ENCODE assay signal across 10 mouse cellular contexts in genomic region chr6:49282122-49282521, GRCm38 (mm10). TPM values are rescaled to one million over a fixed set of nuclear protein-coding genes. Genes with fewer than 3 reads are reported as not detected.
DNase-seq lines count a peak whose midpoint lies in the region.
"Had no signal": no experiment of that assay in that cellular context is flagged by ENCODE, and none has a peak within 500 bp of the region (broad histone marks: within the 10 kb centered on the region; RNA-seq: fewer than 3 reads in every experiment).

No protein-coding gene starts in this region.

- H3K9me3 ChIP-seq in heart, embryonic 10.5 days: no peaks in the 10 kb centered on the region
- H3K9me3 ChIP-seq: intestine, embryonic 15.5 days had no signal

- WGBS in heart, embryonic 10.5 days: 83% methylated on average over 1 of the region's 1 CpGs

- no peaks in the 10 kb centered on the region for H3K27me3 ChIP-seq in heart, embryonic 10.5 days (ENCODE audit: insufficient read depth, poor library complexity, severe bottlenecking)
- H3K27me3 ChIP-seq: intestine, embryonic 15.5 days had no signal

- no peak overlapping the region for H3K4me3 ChIP-seq in heart, embryonic 10.5 days
- H3K4me3 ChIP-seq: intestine, embryonic 15.5 days had no signal

- H3K36me3 ChIP-seq in heart, embryonic 10.5 days: no peaks in the 10 kb centered on the region
- H3K36me3 ChIP-seq: intestine, embryonic 15.5 days had no signal

- no peak overlapping the region for H3K27ac ChIP-seq in heart, embryonic 10.5 days
- H3K27ac ChIP-seq: intestine, embryonic 15.5 days had no signal

- DNase-seq in heart, adult 18-20 months: peak; percentile 57 to 79
- DNase-seq in heart, embryonic 10.5 days (ENCODE audit: low spot score): no peak
- DNase-seq in right cerebral cortex, postnatal 4 days: peak; percentile 8
- DNase-seq in right cerebral cortex, postnatal 14 days: no peak
- DNase-seq in gastrocnemius, postnatal 25 days: peak; percentile 67
- DNase-seq in skeletal muscle tissue, adult 2 months (ENCODE audit: low read depth, low spot score): peak; percentile 83
- DNase-seq in thymus, postnatal 10 days (ENCODE audit: low spot score in 2 of 2): no peak
- DNase-seq in neural tube, embryonic 10.5 days (ENCODE audit: extremely low spot score, low spot score): no peak
- DNase-seq: lung, embryonic 14.5 days had no signal

- H3K4me1 ChIP-seq in heart, embryonic 10.5 days: no peaks in the 10 kb centered on the region
- H3K4me1 ChIP-seq: intestine, embryonic 15.5 days had no signal

RNA-seq across cellular contexts. Expression of gene Tra2a, which starts 18.3 kb away (rescaled TPM):
- total RNA-seq in heart, adult 18-20 months (2021): 10 to 100 TPM; 26.2 to 29.9 TPM
- polyA plus RNA-seq in heart, embryonic 10.5 days (2016; fragmentation: Nextera tagmentation; extraction: Ambion mirVana): 63.9 and 87.2 TPM in 2 replicates
- 10 to 100 TPM; 15.8 to 18.6 TPM for total RNA-seq in gastrocnemius, postnatal 25 days (2021)

RNA-seq across cellular contexts. Expression of gene Ccdc126, which starts 37.0 kb away (rescaled TPM):
- total RNA-seq in heart, adult 18-20 months (2021): 1 to 10 TPM; 5.2 TPM
- 6.7 and 7.4 TPM in 2 replicates for polyA plus RNA-seq in heart, embryonic 10.5 days (2016; fragmentation: Nextera tagmentation; extraction: Ambion mirVana)
- total RNA-seq in gastrocnemius, postnatal 25 days (2021): 1 to 10 TPM; 1.8 to 2.0 TPM

Comparison
In these comparisons a context has a peak if more than half of its experiments do, and no peak if none do; other contexts are left out.
1. DNase-seq: peak in heart, adult 18-20 months (2 of 2), right cerebral cortex, postnatal 4 days (single experiment), gastrocnemius, postnatal 25 days (single experiment) and skeletal muscle tissue, adult 2 months (single experiment); none in heart, embryonic 10.5 days (single experiment), right cerebral cortex, postnatal 14 days (single experiment), thymus, postnatal 10 days (0 of 2) and neural tube, embryonic 10.5 days (single experiment).